Mouse (Mus musculus): ENCODE results near the gene Rac1. TPM values are rescaled to one million over a fixed set of nuclear protein-coding genes. Genes with fewer than 3 reads are reported as not detected.

The Rac1 gene
- total RNA-seq, 1 experiment from 2014 or later, result 113 TPM

DNA sequence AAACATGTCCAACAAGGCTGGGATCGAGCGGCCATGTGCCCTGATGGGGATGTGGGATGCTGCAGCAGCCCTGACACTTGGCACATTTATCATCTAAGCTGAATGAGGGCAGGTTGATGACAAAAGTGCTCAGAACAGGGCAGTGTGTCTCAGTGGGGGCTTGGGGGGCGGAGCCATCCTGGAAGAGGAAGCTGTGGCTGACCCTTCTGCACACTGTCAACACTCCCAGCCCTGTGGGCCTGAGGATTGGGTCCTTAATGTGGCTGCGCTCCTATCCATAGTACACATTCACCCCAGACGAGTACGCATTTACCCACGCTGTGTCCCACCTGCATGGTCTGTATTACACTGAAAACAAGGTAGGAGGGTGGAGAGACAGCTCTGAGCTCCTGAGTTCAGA is 28.6 kb downstream of the Rac1 start:
- ATAC-seq (replicated peaks; ENCODE audit: low read depth, poor library complexity, severe bottlenecking), result peak; percentile 77

DNA sequence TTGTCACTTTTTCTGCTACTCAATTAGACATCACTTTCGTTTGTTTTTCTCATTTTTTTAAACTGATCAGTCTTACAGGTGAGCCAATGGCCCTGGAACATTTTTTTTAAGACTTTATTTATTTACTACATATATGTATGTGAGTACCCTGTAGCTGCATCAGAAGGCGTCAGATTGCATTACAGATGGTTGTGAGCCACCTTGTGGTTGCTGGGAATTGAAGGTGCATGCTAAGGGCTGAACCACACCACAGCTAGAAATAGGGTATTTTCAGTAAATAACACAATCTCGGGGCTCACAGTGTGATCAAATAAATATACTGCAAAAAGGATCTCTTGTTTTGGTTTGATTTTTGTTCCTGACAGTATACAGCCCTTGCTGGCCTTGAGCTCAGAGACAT is 30.4 kb downstream of the Rac1 start:
- ATAC-seq (replicated peaks; ENCODE audit: low read depth, poor library complexity, severe bottlenecking), result no peak

DNA sequence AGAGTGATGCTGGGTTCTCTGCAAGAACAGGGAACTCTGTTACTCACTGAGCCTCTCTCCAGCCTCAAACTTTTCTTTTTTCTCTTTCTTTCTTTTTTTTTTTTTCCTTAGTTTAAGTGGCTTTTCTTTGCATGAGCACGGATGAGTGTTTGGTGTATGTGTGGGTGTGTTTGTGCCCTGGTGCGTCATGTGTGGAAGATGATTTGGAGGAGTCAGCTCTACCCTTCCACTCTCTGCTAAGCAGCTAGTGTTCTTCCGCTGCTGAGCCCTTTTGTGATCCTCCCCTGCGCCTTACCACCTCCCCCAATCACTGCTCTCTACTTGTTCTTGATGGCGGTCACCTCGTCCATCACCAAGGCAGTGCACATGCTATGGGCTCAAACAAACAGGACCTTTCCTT is 32.1 kb downstream of the Rac1 start:
- no peak for ATAC-seq (replicated peaks; ENCODE audit: low read depth, poor library complexity, severe bottlenecking)

DNA sequence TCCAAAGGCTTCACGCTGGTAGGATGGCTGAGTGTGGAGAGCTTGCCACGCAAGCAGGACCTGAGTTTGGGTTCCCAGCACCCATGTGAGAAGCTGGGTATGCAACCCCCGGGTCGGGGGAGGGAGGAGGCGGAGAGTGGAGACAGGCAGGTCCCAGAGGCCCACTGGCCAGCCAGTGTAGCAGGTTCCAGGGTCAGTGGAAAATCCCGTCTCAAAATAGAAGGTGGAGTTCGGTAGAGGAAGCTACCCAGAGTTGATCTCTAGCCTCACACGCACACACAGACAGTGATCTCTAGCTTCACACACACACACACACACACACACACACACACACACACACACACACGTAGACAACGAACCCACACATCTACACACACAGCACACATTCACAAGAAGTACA is 34.7 kb downstream of the Rac1 start:
- ATAC-seq (replicated peaks; ENCODE audit: low read depth, poor library complexity, severe bottlenecking), result no peak

DNA sequence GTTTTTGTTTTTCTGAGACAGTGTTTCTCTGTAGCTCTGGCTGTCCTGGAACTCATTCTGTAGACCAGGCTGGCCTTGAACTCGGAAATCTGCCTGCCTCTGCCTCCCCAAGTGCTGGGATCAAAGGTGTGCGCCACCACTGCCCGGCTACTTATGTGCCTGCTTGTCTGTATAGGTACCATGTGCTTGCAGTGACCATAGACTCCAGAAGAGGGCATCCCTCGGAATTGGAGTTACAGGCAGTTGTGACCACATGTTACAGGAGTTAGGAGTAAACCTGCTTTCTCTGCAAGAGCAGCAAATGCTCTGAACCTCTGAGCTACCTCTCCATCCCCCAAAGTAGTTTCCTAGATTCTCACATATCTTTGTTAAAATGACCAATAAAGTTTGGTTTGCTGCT is 36.1 kb downstream of the Rac1 start:
- no peak for ATAC-seq (replicated peaks; ENCODE audit: low read depth, poor library complexity, severe bottlenecking)

DNA sequence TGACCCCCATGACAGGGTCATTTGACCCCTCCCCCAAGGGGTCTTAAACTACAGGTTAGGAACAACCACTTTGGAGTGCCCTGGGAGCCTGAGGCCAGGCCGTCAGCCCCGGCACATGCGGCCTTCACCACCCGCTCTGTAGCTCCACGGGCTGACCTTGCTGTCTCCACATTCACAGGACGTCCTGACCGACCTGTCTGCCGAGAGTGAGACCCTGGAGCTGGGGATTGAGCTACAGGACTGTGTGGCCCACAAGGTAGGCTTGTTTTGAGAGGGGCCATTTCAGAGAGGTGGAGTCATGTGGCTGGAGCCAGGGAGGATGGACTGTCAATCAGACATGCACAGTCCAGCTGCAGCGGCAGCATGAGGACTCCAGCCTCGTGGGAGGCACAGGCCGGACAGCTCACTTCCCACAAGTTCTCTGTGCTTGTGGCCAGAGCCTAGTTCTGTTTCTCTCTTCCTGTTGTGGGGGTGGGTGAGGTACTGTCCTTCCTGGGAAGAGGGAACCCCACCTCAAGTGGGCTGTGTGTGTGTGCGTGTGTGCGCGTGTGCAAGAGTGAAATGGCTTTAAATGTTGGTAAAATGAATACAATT is 38.0 kb downstream of the Rac1 start:
- ATAC-seq (replicated peaks; ENCODE audit: low read depth, poor library complexity, severe bottlenecking), result peak; percentile 42

DNA sequence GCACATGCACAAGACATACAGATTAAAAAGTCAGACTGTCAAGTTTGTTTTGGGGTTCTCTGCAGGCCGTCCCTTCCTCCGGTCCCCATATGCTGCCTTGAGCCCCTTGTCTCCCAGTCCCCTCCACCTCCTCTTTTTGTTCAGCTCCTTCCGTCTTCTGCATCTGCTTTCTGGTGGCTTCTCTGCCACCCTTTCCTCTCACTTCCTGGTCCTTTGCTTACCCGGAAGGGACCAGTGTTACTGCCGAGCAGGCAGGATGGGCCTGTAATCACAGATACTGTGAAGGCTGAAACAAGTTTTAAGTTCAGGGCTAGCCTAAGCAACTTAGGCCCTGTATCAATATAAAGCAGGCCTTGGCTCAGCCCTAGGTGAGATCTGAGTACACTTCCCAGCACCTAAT is 39.8 kb downstream of the Rac1 start:
- no peak for ATAC-seq (replicated peaks; ENCODE audit: low read depth, poor library complexity, severe bottlenecking)

DNA sequence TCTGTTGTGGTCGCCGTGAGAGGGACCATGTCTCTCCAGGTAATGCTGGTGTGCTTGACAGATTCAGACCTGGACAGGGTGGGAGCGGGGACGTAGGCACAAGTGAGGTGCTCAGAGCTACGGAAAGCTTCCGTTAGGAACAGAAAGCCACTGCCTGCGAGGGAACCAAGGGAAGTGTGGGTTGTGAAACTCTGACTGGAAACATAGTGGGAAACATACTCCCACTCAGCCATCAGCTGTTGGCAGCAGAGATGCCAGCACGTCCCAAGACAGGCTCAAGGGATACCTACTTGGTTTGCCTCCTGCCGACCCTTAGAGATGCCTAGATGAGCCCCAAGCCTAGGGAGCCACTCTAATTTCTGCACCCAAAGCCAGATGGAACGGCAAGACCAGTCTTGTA is 40.6 kb downstream of the Rac1 start:
- ATAC-seq (replicated peaks; ENCODE audit: low read depth, poor library complexity, severe bottlenecking), result no peak

DNA sequence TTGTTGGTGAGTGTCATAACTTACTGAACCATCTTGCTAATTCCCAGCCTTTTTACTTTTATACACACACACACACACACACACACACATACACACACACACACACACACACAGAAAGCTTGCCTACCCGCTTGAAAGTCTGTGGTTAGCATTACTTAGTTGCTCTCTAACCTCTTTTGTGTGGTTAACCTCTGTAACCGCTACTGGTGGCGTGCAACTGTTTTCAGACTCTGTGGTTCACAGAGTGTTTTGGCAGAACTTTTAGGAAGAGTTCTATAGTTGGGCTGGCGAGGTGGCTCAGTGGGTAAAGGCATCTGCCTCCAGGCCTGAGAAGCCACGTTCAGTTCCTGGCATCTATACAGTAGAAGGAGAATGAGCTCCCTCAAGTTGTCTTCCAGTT is 42.9 kb downstream of the Rac1 start:
- peak; percentile 83 for ATAC-seq (replicated peaks; ENCODE audit: low read depth, poor library complexity, severe bottlenecking)

DNA sequence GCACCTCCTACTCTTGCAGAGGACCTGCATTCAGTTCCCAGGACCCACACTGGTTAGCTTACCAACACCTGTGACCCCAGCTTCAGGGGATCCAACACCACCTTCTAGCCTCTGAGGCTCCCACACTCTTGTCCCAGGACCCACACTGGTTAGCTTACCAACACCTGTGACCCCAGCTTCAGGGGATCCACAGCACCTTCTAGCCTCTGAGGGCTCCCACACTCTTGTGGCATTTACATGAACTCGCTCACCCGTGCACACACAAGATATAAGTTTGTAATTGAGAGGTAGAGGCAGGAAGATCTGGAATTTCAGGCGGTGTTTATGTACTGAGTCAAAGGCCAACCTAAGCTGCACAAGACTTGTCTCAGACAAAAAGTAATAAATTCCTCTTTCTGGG is 49.9 kb downstream of the Rac1 start:
- no peak for ATAC-seq (replicated peaks; ENCODE audit: low read depth, poor library complexity, severe bottlenecking)

DNA sequence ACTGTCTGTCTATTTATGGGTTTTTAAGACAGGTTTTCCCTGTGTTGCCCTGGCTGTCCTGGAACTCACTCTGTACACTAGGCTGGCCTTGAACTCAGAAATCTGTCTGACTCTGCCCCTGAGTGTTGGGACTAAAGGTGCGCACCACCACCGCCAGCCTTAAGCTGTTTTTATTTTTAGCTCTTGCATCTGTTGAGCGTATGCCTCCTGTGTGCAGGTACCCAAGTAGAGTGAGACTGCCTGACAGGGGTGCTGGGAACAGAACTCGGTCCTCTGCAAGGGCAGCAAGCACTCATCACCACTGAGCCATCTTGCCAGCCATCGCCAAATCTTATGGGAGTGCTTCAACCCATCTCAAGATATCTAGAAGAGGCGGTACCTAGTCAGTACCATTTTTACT is 51.8 kb downstream of the Rac1 start:
- ATAC-seq (replicated peaks; ENCODE audit: low read depth, poor library complexity, severe bottlenecking), result no peak

DNA sequence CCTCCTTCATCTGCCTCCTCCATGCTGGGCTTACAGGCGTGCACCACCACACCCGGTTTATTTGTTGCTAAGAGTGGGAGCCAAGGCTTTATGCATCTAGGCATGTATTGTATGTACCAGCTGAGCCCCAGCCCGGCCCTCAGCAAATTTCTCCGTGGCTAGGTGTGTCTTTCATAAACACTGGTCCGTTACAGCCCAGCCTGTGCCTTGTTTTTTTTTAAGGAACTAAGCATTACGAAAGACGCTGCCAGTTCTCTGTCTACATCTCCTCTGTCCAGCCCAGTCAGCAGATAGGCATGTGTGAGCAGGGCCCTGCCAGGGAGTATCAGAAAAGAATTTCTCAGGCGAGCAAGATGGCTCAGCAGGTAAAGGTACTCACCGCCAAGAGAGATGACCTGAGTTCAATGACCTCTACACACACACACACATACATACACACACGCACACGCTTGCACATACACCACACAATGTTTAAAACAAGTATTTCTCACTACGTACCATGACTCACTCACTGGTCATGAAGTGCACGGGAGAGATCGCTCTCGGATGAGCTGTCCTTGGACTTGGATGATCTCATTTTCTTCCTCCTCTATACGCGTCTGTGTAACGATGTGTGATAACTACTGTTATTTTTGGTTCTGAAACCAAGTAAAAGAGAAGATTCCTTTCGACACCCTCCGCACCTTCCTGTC is 52.5 kb downstream of the Rac1 start:
- peak; percentile 36; the same call in 1 of the 2 replicates for ATAC-seq (replicated peaks; ENCODE audit: low read depth, poor library complexity, severe bottlenecking)

DNA sequence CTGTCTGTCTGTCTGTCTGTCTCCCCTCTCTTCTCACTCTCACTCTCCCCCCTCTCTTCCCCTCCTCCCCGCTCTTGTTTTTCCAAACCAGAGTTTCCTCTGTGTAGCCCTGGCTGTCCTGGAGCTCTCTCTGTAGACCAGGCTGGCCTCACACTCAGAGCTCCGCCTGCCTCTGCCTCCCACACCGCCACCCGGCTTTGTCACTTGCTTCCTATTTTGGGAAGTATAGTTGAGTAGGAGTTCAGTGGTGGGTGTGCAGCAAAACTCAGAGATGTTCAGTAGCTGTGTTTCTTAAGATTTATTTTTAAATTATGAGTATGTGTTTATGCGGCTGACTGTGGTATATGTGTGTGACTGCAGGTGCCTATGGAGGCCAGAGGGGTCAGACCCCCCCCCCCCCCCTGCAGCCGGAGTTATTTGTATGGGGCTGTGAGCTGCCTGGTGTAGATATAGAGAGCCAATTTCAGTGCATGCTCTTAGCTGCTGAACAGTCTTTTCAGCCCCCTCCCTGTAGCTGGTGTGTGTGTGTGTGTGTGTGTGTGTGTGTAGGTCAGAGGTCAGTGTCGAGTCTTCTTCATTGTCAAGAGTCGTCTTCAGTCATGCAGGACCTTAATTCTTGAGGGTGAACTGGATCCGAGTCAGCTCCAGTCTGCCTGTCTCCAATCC is 55.8 kb downstream of the Rac1 start:
- no peak for ATAC-seq (replicated peaks; ENCODE audit: low read depth, poor library complexity, severe bottlenecking)

DNA sequence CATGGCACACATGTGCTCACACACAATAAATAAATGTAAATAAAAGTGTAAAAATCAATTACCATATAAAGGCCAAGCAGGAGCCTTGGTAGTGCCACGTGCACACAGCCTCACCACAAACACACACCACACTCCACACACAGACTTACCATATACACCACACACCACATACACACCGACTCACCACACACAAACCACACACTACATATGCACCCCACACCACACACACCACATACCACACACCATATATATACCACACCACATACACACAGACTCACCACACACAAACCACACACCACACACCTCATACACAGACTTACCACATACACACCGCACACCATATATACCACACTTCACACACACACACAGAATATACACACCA is 56.7 kb downstream of the Rac1 start:
- peak; percentile 53 for ATAC-seq (replicated peaks; ENCODE audit: low read depth, poor library complexity, severe bottlenecking)

DNA sequence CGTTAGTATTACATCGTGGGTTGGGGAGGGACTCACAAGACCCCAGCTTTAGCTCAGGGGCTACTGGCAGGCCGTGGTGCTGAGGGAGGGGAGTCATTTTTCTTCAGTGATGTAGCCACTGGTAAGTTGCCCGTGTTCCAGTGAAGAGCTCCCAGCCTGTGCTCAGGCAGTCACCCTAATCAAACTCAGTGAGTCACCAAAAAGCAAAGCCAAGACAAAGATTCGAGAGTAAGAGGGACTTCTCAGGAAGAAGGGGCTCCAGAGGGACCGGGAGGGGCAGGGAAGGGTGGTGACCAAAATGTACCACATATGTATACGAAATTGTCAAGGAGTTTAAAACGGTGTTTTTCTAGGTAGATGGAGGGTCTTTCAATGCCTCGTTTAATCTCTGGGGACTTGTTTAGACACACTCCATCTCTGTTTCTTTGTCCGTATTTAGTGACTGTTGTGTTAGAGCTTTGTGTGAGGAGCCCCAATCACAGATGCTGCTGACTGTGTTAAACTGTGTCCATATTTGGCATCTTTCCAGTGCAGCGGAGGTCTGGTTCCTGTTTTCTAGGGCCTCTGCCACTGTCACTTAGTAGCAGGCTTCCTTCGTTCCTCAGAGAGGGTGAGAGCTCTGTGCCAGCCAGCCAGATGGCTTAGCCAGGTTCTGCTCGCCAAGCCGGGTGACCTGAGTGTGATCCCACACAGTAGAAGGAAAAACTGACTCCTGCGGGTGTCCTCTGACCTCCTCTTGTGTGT is 57.2 kb downstream of the Rac1 start:
- peak; percentile 88 for ATAC-seq (replicated peaks; ENCODE audit: low read depth, poor library complexity, severe bottlenecking)

DNA sequence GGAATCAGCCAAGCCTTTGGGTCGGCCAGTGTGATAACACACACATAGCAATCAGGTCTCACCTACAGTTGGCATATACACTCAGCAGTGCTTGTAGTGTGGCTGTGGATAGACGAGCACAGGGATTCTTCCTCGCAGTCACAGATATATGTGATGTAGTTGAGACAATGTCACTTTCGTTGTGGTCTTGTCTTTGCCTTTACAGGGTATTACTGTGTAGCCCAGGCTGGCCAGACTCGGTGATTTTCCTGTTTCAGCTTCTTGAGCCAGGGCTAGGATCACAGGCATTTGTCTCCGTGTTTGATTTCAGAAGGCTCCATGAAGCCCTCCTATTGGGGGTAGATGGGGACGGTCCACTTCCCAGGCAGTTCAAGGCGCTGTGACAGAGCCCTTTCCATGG is 58.2 kb downstream of the Rac1 start:
- ATAC-seq (replicated peaks; ENCODE audit: low read depth, poor library complexity, severe bottlenecking), result no peak

DNA sequence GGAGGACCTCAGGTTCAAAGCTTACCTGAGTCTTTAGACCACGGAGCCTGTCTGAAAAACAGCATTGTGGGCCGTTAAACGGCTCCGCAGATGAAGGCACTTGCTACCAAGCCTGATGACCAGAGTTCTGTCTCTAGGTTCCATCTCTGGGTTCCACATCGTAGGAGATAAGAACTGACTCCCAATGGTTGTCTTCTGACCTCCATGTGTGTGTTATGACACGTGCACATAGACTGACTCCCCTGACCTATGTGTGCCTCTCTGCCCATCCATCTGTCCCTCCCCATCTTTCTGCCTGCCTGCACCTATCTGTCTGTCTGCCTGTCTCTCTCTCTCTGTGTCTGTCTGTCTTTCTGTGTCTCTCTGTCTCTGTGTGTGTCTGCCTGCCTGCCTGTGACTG is 59.9 kb downstream of the Rac1 start:
- ATAC-seq (replicated peaks; ENCODE audit: low read depth, poor library complexity, severe bottlenecking), result no peak

DNA sequence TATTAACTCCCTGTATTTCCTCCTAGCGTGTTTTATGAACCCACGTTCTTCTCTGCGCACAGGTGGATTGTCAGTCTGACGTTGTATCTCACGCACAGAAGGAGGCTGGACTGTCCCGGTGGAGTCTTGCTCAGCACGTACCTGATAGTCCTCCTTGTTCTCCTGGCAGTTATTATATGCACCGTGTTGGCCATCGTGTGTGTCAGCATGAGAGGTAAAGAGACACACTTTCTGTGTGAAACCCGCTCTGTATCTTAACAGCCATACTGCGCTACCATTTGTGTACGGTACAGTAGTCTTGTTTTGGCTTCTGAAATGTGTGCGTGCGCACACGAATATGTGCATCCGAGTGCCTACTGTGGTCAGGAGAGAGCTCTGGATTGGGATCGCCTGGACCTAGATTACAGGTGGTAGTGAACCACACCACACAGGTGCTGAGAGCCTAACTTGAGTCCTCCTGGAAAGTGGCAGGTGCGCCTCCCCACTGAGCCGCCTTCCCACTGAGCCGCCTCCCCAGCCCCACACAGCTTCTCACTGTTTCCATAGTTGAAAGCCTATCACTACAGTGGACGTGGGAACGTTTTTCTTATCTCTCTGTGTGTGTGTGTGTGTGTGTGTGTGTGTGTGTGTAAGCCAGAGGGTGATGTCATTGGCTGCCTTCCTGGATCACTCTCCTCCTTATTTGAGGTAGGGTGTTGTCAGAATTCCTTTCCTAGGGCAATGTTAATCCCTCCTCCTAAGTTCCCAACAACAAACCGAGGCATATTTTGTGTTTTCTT is 60.8 kb downstream of the Rac1 start:
- no peak for ATAC-seq (replicated peaks; ENCODE audit: low read depth, poor library complexity, severe bottlenecking)

DNA sequence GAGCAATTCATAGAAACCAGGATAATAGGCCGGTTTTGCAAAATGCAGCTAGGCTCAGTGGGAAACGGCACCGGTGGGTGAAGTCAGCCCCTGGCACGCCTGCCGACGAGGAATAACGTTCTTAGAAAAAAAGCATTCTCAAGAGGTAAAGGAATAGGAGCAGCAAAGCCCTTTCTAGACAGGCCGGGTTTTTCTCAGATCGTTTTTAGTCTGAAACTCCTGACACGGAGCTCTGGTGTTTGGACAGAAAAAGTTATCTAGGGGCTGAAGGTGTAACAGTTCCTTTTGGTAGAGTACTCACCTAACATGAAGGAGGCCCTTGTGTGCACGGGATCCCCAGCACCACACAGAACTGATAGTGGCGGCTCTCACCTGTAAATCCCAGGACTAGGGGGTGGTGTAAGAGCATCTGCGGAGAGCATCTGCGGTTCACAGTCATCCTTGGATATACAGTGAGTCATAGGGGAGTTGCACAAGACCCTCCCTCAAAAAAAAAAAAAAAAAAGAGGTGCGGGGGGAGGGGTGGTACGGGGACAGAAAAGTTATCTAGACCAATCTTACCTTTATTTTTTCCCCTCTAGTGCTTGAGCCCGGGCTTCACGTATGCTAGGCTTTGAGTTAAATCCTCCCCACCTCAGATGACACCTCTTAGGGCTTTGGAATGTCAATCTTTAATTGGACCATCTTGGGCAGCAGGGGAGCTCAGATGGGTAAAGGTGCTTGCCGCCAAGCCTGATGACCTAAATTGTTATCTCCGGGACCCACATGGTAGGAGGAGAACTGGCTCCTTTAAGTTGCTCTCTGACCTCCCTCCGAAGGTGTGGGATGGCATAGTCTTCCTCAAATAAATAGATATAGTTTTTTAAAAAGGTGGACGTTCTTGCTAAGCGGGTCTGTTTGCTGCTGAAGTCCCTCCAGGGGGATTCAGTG is 62.4 kb downstream of the Rac1 start:
- ATAC-seq (replicated peaks; ENCODE audit: low read depth, poor library complexity, severe bottlenecking), result no peak

All from common myeloid progenitor, adult 5-6 weeks (primary cell).